ENCODE assay signal across 7 mouse cellular contexts in the genomic region with DNA sequence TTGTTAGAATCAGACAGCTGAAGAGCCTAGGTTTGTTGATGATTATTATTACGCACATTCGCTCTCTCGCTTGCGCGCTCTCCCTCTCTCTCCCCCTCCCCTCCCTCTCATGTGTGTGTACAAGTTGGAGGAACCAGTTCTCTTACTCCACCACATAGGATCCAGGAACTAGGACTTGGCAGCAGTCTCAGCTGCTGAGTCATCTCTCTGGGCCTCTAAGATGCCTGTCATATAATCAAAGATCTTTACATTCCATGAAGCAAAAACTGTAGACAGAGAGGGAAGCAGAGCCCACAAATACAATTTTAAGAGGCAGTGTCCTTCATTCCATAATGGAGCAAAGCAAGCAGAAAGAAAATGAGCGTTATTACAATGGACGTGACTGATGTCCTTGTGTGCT. TPM values are rescaled to one million over a fixed set of nuclear protein-coding genes. Genes with fewer than 3 reads are reported as not detected.
DNase-seq lines count a peak whose midpoint lies in the region; ATAC-seq and TF ChIP-seq lines count a peak whose summit lies in the region.

No protein-coding gene starts in this region.

- 55% methylated on average over 7 of the region's 7 CpGs for WGBS in liver, postnatal 0 days (ENCODE audit: insufficient replicate concordance)
- WGBS in stomach, embryonic 15.5 days = 64% methylated on average over 7 of the region's 7 CpGs

- ATAC-seq in common myeloid progenitor, adult 5-6 weeks (replicated peaks; ENCODE audit: low read depth, poor library complexity, severe bottlenecking) = peak; percentile 77
- peak; percentile 58 for ATAC-seq in liver, postnatal 0 days
- ATAC-seq in stomach, embryonic 15.5 days (ENCODE audit: insufficient read depth, low FRiP score, low read depth) = peak; percentile 63; the same call in 1 of the 2 replicates

- peaks cover 68% of the 10 kb centered on the region for H3K4me1 ChIP-seq in liver, postnatal 0 days (ENCODE audit: insufficient read depth)
- peaks cover 19% of the 10 kb centered on the region for H3K4me1 ChIP-seq in stomach, embryonic 15.5 days

- H3K27me3 ChIP-seq in liver, postnatal 0 days (ENCODE audit: insufficient read depth, low read length) = no peaks in the 10 kb centered on the region
- no peaks in the 10 kb centered on the region for H3K27me3 ChIP-seq in stomach, embryonic 15.5 days (replicated peaks)

- 0 out of 2 replicates have a peak, but pooled peaks have one; percentile 0 for TF ChIP-seq CTCF in liver, postnatal 0 days (IDR thresholded peaks at IDR 0.05; ENCODE audit: low read depth)

- no peak overlapping the region for H3K4me3 ChIP-seq in liver, postnatal 0 days (ENCODE audit: low read depth, low read length)
- H3K4me3 ChIP-seq in stomach, embryonic 15.5 days (replicated peaks) = no peak overlapping the region

- H3K36me3 ChIP-seq in liver, postnatal 0 days (replicated peaks; ENCODE audit: insufficient read depth, low read length) = peaks cover 18% of the 10 kb centered on the region
- 0 out of 2 replicates have a peak, but pooled peaks cover 6% of the 10 kb centered on the region for H3K36me3 ChIP-seq in stomach, embryonic 15.5 days

- 0 out of 2 replicates have a peak overlapping the region, but pooled peaks have one; percentile 6 for H3K9ac ChIP-seq in liver, postnatal 0 days (replicated peaks)
- no peak overlapping the region for H3K9ac ChIP-seq in stomach, embryonic 15.5 days

- peak overlapping the region; percentile 94 for H3K27ac ChIP-seq in liver, postnatal 0 days (ENCODE audit: low read depth)
- peak overlapping the region; percentile 70 for H3K27ac ChIP-seq in stomach, embryonic 15.5 days

- intact Hi-C loops in heart, postnatal 36 days (cut with DNase I) = no loop called here

- peak; percentile 73 for TF ChIP-seq EP300 in liver, postnatal 0 days (IDR thresholded peaks at IDR 0.05; ENCODE audit: low read depth)

- no peaks in the 10 kb centered on the region for H3K9me3 ChIP-seq in liver, postnatal 0 days (ENCODE audit: low read length)
- H3K9me3 ChIP-seq in stomach, embryonic 15.5 days = no peaks in the 10 kb centered on the region

- DNase-seq in spleen, adult 12 weeks (ENCODE audit: low spot score) = peak; percentile 34
- no peak for DNase-seq in spleen, postnatal 14 days (ENCODE audit: low spot score in 2 of 2)
- DNase-seq in heart, postnatal 36 days = peak; percentile 37 to 50
- peak; percentile 66 for DNase-seq in liver, postnatal 0 days
- no peak for DNase-seq in ovary, postnatal 36 days (ENCODE audit: low spot score)

- peak overlapping the region; percentile 59 for H3K4me2 ChIP-seq in liver, postnatal 0 days (ENCODE audit: low read depth, low read length)
- H3K4me2 ChIP-seq in stomach, embryonic 15.5 days = peak overlapping the region; percentile 14; the same call in 1 of the 2 replicates

RNA-seq across cellular contexts. Expression of a gene that starts 26.0 kb away (rescaled TPM):
- 1.2 TPM in 1 of 2 replicates, not detected in the other for total RNA-seq in common myeloid progenitor, adult 5-6 weeks (2017)
- total RNA-seq in heart, postnatal 36 days (2021) = not detected
- 6.0 and 6.6 TPM in 2 replicates for polyA plus RNA-seq in liver, postnatal 0 days (2015; fragmentation: Nextera tagmentation; extraction: Ambion mirVana)
- 27.1 and 31.2 TPM in 2 replicates for polyA plus RNA-seq in stomach, embryonic 15.5 days (2015; fragmentation: Nextera tagmentation; extraction: Ambion mirVana)

RNA-seq across cellular contexts. Expression of a gene that starts 47.0 kb away (rescaled TPM):
- 19.5 and 32.2 TPM in 2 replicates for total RNA-seq in common myeloid progenitor, adult 5-6 weeks (2017)
- 100 to 1,000 TPM; 203 to 239 TPM for total RNA-seq in heart, postnatal 36 days (2021)
- 87.9 and 93.4 TPM in 2 replicates for polyA plus RNA-seq in liver, postnatal 0 days (2015; fragmentation: Nextera tagmentation; extraction: Ambion mirVana)
- 64.1 and 71.1 TPM in 2 replicates for polyA plus RNA-seq in stomach, embryonic 15.5 days (2015; fragmentation: Nextera tagmentation; extraction: Ambion mirVana)

Comparison
In these comparisons a context has a peak if more than half of its experiments do, and no peak if none do; other contexts are left out.
1. DNase-seq: peak in spleen, adult 12 weeks (single experiment), heart, postnatal 36 days (2 of 2) and liver, postnatal 0 days (single experiment); none in spleen, postnatal 14 days (0 of 2) and ovary, postnatal 36 days (single experiment).
2. Peak in every context shown above with its lines, with median percentiles within 50 percentile points of each other: ATAC-seq.